ENCODE assay signal across 8 mouse cellular contexts in the genomic region with DNA sequence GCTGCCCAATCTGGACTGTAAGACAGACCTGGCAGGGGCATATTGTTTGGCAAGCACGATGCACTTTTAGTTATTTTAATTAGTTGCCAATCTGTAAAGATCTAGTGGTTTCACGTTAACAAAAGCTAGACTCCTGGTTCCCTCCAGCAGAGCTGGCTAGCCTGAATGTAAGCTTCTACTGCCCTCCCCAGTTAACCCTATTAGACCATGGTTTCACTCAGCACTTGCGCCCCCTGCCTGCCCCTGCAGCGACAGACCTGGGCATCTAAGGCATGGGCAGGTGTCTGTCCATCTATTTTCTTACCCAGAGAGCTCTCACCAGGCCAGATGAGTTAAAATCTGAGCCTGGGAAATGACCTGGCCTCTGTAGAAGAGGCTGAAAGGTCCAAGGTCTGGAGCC. TPM values are rescaled to one million over a fixed set of nuclear protein-coding genes. Genes with fewer than 3 reads are reported as not detected.
A peak's percentile ranks its signal among the peaks of the same experiment; 100 is the strongest.
DNase-seq lines count a peak whose midpoint lies in the region; ATAC-seq lines count a peak whose summit lies in the region.

No protein-coding gene starts in this region.

- peak; percentile 33 to 42 for DNase-seq in cerebellum, adult 18-20 months
- no peak for DNase-seq in cerebellum, adult 11-12 months
- peak; percentile 63 for DNase-seq in ovary, postnatal 36 days (ENCODE audit: low spot score)
- no peak for DNase-seq in ovary, postnatal 10 days (ENCODE audit: low spot score)
- DNase-seq in embryo, embryonic 11 days = peak; percentile 65
- peak; percentile 77 for DNase-seq in kidney, adult 18-20 months
- peak; percentile 68 for DNase-seq in thymus, postnatal 4 days

- ATAC-seq in megakaryocyte-erythroid progenitor cell, adult 5-6 weeks (replicated peaks; ENCODE audit: low FRiP score, low TSS enrichment, poor library complexity, severe bottlenecking) = peak; percentile 62; the same call in 1 of the 2 replicates

RNA-seq across cellular contexts. Expression of a gene that starts 4.4 kb away (rescaled TPM):
- 9.3 and 12.1 TPM in 2 replicates for total RNA-seq in megakaryocyte-erythroid progenitor cell, adult 5-6 weeks (2014; fragmentation: Nextera tagmentation)
- 4.9 and 6.1 TPM in 2 replicates for total RNA-seq in megakaryocyte-erythroid progenitor cell, adult 5-6 weeks (2017)

Comparison
In these comparisons a context has a peak if more than half of its experiments do, and no peak if none do; other contexts are left out.
1. DNase-seq: peak in cerebellum, adult 18-20 months (2 of 2), ovary, postnatal 36 days (single experiment), embryo, embryonic 11 days (single experiment), kidney, adult 18-20 months (single experiment) and thymus, postnatal 4 days (single experiment); none in cerebellum, adult 11-12 months (single experiment) and ovary, postnatal 10 days (single experiment).